Mouse (Mus musculus) testis, adult 2 months (tissue): ENCODE measurements around the gene Foxb2.

Source experiments
- CTCF ChIP-seq: fragments of 200-500 bp; IDR thresholded peaks from 2 replicates; pipeline ENCODE4 v1.5.1; 2012; ENCODE audit warnings: low read depth, mild to moderate bottlenecking, inconsistent platforms, low read length, moderate library complexity; ENCODE audit not compliant: control insufficient read depth, insufficient read depth, insufficient replicate concordance
- POLR2A ChIP-seq: fragments of 200-500 bp; IDR thresholded peaks from 2 replicates; pipeline ENCODE4 v1.6.1; 2012; ENCODE audit warnings: low read depth, mild to moderate bottlenecking, inconsistent platforms, low read length, moderate library complexity; ENCODE audit not compliant: control insufficient read depth

- TF ChIP-seq POLR2A: no peak
- no peak for TF ChIP-seq CTCF
Observed at GRCm38 (mm10) chr19:16898576-16898975, 25.0 kb upstream of the Foxb2 start.
